Mouse (Mus musculus): ENCODE data around the gene Med4.

Gene Med4

GRCm38 (mm10) chr14:73509765-73510423 lies at the start of gene Med4:
TSS of gene Med4 (plus strand) at chr14:73510025.
- peak; percentile 96 for DNase-seq (ENCODE audit: low read depth)

GRCm38 (mm10) chr14:73460514-73461134 lies 49.2 kb upstream of the Med4 start:
- DNase-seq (ENCODE audit: low read depth) = no peak

GRCm38 (mm10) chr14:73462211-73462610 lies 47.6 kb upstream of the Med4 start:
- no peak for DNase-seq (ENCODE audit: low read depth)

GRCm38 (mm10) chr14:73467697-73468096 lies 42.1 kb upstream of the Med4 start:
- no peak for DNase-seq (ENCODE audit: low read depth)

- no peak for DNase-seq (ENCODE audit: low read depth)
These were observed 40.3 kb upstream of the Med4 start for GRCm38 (mm10) chr14:73469506-73469905.

GRCm38 (mm10) chr14:73470593-73470992 lies 39.2 kb upstream of the Med4 start:
- DNase-seq (ENCODE audit: low read depth) = no peak

- DNase-seq (ENCODE audit: low read depth) = no peak
These were observed 37.6 kb upstream of the Med4 start for GRCm38 (mm10) chr14:73472205-73472604.

- no peak for DNase-seq (ENCODE audit: low read depth)
These were observed 36.0 kb upstream of the Med4 start for GRCm38 (mm10) chr14:73473670-73474460.

GRCm38 (mm10) chr14:73474636-73475093 lies 35.2 kb upstream of the Med4 start:
- peak; percentile 91 for DNase-seq (ENCODE audit: low read depth)

GRCm38 (mm10) chr14:73475506-73475905 lies 34.3 kb upstream of the Med4 start:
- DNase-seq (ENCODE audit: low read depth) = no peak

GRCm38 (mm10) chr14:73476361-73476934 lies 33.4 kb upstream of the Med4 start:
- DNase-seq (ENCODE audit: low read depth) = no peak

- DNase-seq (ENCODE audit: low read depth) = no peak
These were observed 32.7 kb upstream of the Med4 start for GRCm38 (mm10) chr14:73477077-73477476.

- no peak for DNase-seq (ENCODE audit: low read depth)
These were observed 31.5 kb upstream of the Med4 start for GRCm38 (mm10) chr14:73478321-73478720.

- no peak for DNase-seq (ENCODE audit: low read depth)
These were observed 30.1 kb upstream of the Med4 start for GRCm38 (mm10) chr14:73479771-73480170.

- no peak for DNase-seq (ENCODE audit: low read depth)
These were observed 26.2 kb upstream of the Med4 start for GRCm38 (mm10) chr14:73483516-73484229.

GRCm38 (mm10) chr14:73484366-73485110 lies 25.3 kb upstream of the Med4 start:
- peak; percentile 29 for DNase-seq (ENCODE audit: low read depth)

GRCm38 (mm10) chr14:73486641-73487040 lies 23.2 kb upstream of the Med4 start:
- DNase-seq (ENCODE audit: low read depth) = peak; percentile 83

- DNase-seq (ENCODE audit: low read depth) = no peak
These were observed 16.5 kb upstream of the Med4 start for GRCm38 (mm10) chr14:73493356-73493755.

GRCm38 (mm10) chr14:73494122-73494521 lies 15.7 kb upstream of the Med4 start:
- no peak for DNase-seq (ENCODE audit: low read depth)

- no peak for DNase-seq (ENCODE audit: low read depth)
These were observed 14.1 kb upstream of the Med4 start for GRCm38 (mm10) chr14:73495753-73496152.

- no peak for DNase-seq (ENCODE audit: low read depth)
These were observed 8.5 kb upstream of the Med4 start for GRCm38 (mm10) chr14:73501283-73501682.

Measured in 416B (cell line).